ENCODE assay signal across 7 mouse cellular contexts in the genomic region with DNA sequence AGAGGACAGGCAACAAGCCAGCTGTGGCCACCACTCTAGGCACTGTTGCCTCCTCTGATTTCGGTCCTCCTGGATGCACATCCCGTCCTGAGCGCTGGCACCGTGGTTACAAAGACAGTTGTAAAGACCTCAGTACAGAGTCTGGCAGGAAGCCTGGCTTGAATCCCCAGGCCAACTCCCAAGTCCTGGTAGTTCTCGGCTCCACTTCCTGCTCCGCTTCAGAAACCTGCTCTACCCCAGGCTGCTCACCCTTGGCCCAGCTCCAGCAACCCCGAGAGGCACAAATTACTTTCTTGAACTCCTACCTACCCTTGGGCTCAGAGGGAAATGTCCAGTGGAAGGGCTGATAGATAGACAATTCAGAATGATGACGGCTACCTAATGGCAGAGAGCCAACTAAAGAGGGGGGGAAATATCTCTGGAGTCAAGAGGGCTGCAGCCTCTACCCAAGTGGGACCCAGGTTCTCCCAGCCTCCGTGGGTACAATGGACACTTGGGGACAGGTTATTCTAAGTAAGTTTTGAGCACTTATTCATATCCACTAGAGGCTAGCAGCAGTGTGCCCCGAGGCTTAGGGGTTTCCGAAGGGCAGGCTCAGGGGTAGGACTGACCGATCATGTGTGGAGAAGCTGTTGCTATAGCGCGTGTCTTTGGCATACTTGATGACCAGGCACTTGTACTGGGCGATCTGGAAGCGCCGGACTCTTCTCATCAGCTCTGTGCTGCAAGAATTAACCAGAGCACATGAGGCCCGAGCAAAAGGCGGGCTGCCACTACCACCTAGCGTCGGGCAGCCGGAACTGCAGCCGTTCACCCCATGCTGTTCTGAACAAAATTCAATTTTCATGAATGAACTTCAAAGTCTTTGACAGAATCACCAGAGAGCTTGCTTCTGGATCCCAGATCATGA. TPM values are rescaled to one million over a fixed set of nuclear protein-coding genes. Genes with fewer than 3 reads are reported as not detected.
DNase-seq lines count a peak whose midpoint lies in the region; ATAC-seq and TF ChIP-seq lines count a peak whose summit lies in the region.

No protein-coding gene starts in this region.

- WGBS in embryonic facial prominence, embryonic 11.5 days = 28% methylated on average over 23 of the region's 23 CpGs
- WGBS in kidney, adult 2 months = 2% methylated on average over 23 of the region's 23 CpGs
- 28% methylated on average over 23 of the region's 23 CpGs for WGBS in limb, embryonic 12.5 days
- WGBS in midbrain, embryonic 14.5 days = 21% methylated on average over 23 of the region's 23 CpGs

- peak; percentile 47; the same call in 1 of the 2 replicates for ATAC-seq in embryonic facial prominence, embryonic 11.5 days (replicated peaks; ENCODE audit: insufficient number of reproducible peaks, low FRiP score, low TSS enrichment, low read depth)
- ATAC-seq in limb, embryonic 12.5 days (ENCODE audit: insufficient number of reproducible peaks, insufficient read depth, low FRiP score, low TSS enrichment, low read depth) = no peak
- ATAC-seq in midbrain, embryonic 14.5 days (ENCODE audit: low FRiP score, low TSS enrichment) = peak; percentile 66; the same call in 1 of the 2 replicates

- H3K27me3 ChIP-seq in embryonic facial prominence, embryonic 11.5 days (ENCODE audit: control insufficient read depth, insufficient read depth, low read length) = no peaks in the 10 kb centered on the region
- H3K27me3 ChIP-seq in kidney, adult 2 months (replicated peaks; ENCODE audit: control insufficient read depth, insufficient read depth, low read length) = no peaks in the 10 kb centered on the region
- no peaks in the 10 kb centered on the region for H3K27me3 ChIP-seq in limb, embryonic 12.5 days
- no peaks in the 10 kb centered on the region for H3K27me3 ChIP-seq in midbrain, embryonic 14.5 days (ENCODE audit: control insufficient read depth, insufficient read depth, low read length)

- peaks cover 3% of the 10 kb centered on the region for H3K4me1 ChIP-seq in embryonic facial prominence, embryonic 11.5 days (ENCODE audit: control insufficient read depth, insufficient read depth, low read length)
- H3K4me1 ChIP-seq in kidney, adult 2 months (ENCODE audit: control insufficient read depth, insufficient read depth, low read length) = peaks cover 45% of the 10 kb centered on the region
- H3K4me1 ChIP-seq in limb, embryonic 12.5 days (replicated peaks) = peaks cover 40% of the 10 kb centered on the region
- H3K4me1 ChIP-seq in midbrain, embryonic 14.5 days (ENCODE audit: control insufficient read depth, insufficient read depth, low read length) = peaks cover 17% of the 10 kb centered on the region

- TF ChIP-seq CTCF in kidney, adult 2 months (conservative IDR thresholded peaks at IDR 0.05; ENCODE audit: insufficient read depth, insufficient read length, low read depth, low read length) = peak; percentile 93

- no peak overlapping the region; the same call in 1 of the 2 replicates for H3K27ac ChIP-seq in embryonic facial prominence, embryonic 11.5 days (replicated peaks; ENCODE audit: low read depth, low read length)
- no peak overlapping the region for H3K27ac ChIP-seq in kidney, adult 2 months (ENCODE audit: insufficient read depth, low read depth, low read length)
- peak overlapping the region; percentile 97; the same call in 1 of the 2 replicates for H3K27ac ChIP-seq in limb, embryonic 12.5 days
- no peak overlapping the region for H3K27ac ChIP-seq in midbrain, embryonic 14.5 days (replicated peaks; ENCODE audit: low read depth, low read length)

- H3K4me3 ChIP-seq in embryonic facial prominence, embryonic 11.5 days (ENCODE audit: low read depth, low read length) = peak overlapping the region; percentile 67
- H3K4me3 ChIP-seq in kidney, adult 2 months (ENCODE audit: insufficient read depth, low read depth, low read length) = no peak overlapping the region
- H3K4me3 ChIP-seq in limb, embryonic 12.5 days (replicated peaks) = peak overlapping the region; percentile 55
- peak overlapping the region; percentile 37 for H3K4me3 ChIP-seq in midbrain, embryonic 14.5 days (replicated peaks; ENCODE audit: low read depth, low read length)

- no peak for TF ChIP-seq POLR2A in kidney, adult 2 months (IDR thresholded peaks at IDR 0.05; ENCODE audit: low read depth, low read length)

- H3K9me3 ChIP-seq in embryonic facial prominence, embryonic 11.5 days (replicated peaks; ENCODE audit: control insufficient read depth, low read length) = no peaks in the 10 kb centered on the region
- no peaks in the 10 kb centered on the region for H3K9me3 ChIP-seq in limb, embryonic 12.5 days
- H3K9me3 ChIP-seq in midbrain, embryonic 14.5 days (ENCODE audit: control insufficient read depth, low read length) = no peaks in the 10 kb centered on the region

- peak; percentile 87 for DNase-seq in adrenal gland, postnatal 14 days
- peak; percentile 90 for DNase-seq in embryonic facial prominence, embryonic 11.5 days (ENCODE audit: low spot score)
- peak; percentile 98 for DNase-seq in heart, adult 11 months
- peak; percentile 89 for DNase-seq in kidney, adult 2 months
- DNase-seq in midbrain, embryonic 14.5 days = peak; percentile 91
- peak; percentile 63 to 78 for DNase-seq in spleen, adult 18-20 months

- H3K9ac ChIP-seq in embryonic facial prominence, embryonic 11.5 days (replicated peaks; ENCODE audit: low read length) = peak overlapping the region; percentile 81
- H3K9ac ChIP-seq in limb, embryonic 12.5 days (replicated peaks) = peak overlapping the region; percentile 65
- 0 out of 2 replicates have a peak overlapping the region, but pooled peaks have one; percentile 29 for H3K9ac ChIP-seq in midbrain, embryonic 14.5 days (replicated peaks; ENCODE audit: low read length)

- H3K4me2 ChIP-seq in embryonic facial prominence, embryonic 11.5 days (ENCODE audit: low read depth, low read length) = peak overlapping the region; percentile 62
- H3K4me2 ChIP-seq in limb, embryonic 12.5 days = peak overlapping the region; percentile 82
- peak overlapping the region; percentile 79 for H3K4me2 ChIP-seq in midbrain, embryonic 14.5 days (ENCODE audit: low read length)

- H3K36me3 ChIP-seq in embryonic facial prominence, embryonic 11.5 days (replicated peaks; ENCODE audit: control insufficient read depth, insufficient read depth, low read depth, low read length) = no peaks in the 10 kb centered on the region; the same call in 1 of the 2 replicates
- no peaks in the 10 kb centered on the region for H3K36me3 ChIP-seq in kidney, adult 2 months (ENCODE audit: control insufficient read depth, insufficient read depth, low read length)
- H3K36me3 ChIP-seq in limb, embryonic 12.5 days = peaks cover 48% of the 10 kb centered on the region
- H3K36me3 ChIP-seq in midbrain, embryonic 14.5 days (ENCODE audit: control insufficient read depth, insufficient read depth, low read length) = no peaks in the 10 kb centered on the region

RNA-seq across cellular contexts. Expression of a gene that starts 1.4 kb away (rescaled TPM):
- 7.5 and 16.4 TPM in 2 replicates for total RNA-seq in adrenal gland, postnatal 14 days (2021)
- 3.3 and 4.3 TPM in 2 replicates for polyA plus RNA-seq in embryonic facial prominence, embryonic 11.5 days (2014; fragmentation: Nextera tagmentation; extraction: Ambion mirVana)
- polyA plus RNA-seq in kidney, adult 2 months (2012; rRNA removed) = 85.6 and 89.7 TPM in 2 replicates
- 3.5 and 4.2 TPM in 2 replicates for polyA plus RNA-seq in limb, embryonic 12.5 days (2016; fragmentation: Nextera tagmentation; extraction: Ambion mirVana)
- polyA plus RNA-seq in midbrain, embryonic 14.5 days (2014; fragmentation: Nextera tagmentation; extraction: Ambion mirVana) = 4.1 TPM in 2 replicates

RNA-seq across cellular contexts. Expression of a gene that starts 1.6 kb away (rescaled TPM):
- 29.1 and 34.8 TPM in 2 replicates for total RNA-seq in adrenal gland, postnatal 14 days (2021)
- 127 and 132 TPM in 2 replicates for polyA plus RNA-seq in embryonic facial prominence, embryonic 11.5 days (2014; fragmentation: Nextera tagmentation; extraction: Ambion mirVana)
- polyA plus RNA-seq in kidney, adult 2 months (2012; rRNA removed) = 15.5 and 15.8 TPM in 2 replicates
- 136 and 143 TPM in 2 replicates for polyA plus RNA-seq in limb, embryonic 12.5 days (2016; fragmentation: Nextera tagmentation; extraction: Ambion mirVana)
- polyA plus RNA-seq in midbrain, embryonic 14.5 days (2014; fragmentation: Nextera tagmentation; extraction: Ambion mirVana) = 12.8 and 18.0 TPM in 2 replicates

RNA-seq across cellular contexts. Expression of a gene that starts 14.8 kb away (rescaled TPM):
- 0.83 and 0.93 TPM in 2 replicates for total RNA-seq in adrenal gland, postnatal 14 days (2021)
- polyA plus RNA-seq in embryonic facial prominence, embryonic 11.5 days (2014; fragmentation: Nextera tagmentation; extraction: Ambion mirVana) = 0.17 TPM in 1 of 2 replicates, not detected in the other
- 0.18 and 0.22 TPM in 2 replicates for polyA plus RNA-seq in kidney, adult 2 months (2012; rRNA removed)
- 0.36 and 0.58 TPM in 2 replicates for polyA plus RNA-seq in limb, embryonic 12.5 days (2016; fragmentation: Nextera tagmentation; extraction: Ambion mirVana)
- polyA plus RNA-seq in midbrain, embryonic 14.5 days (2014; fragmentation: Nextera tagmentation; extraction: Ambion mirVana) = 0.47 and 1.4 TPM in 2 replicates

RNA-seq across cellular contexts. Expression of a gene that starts 14.8 kb away (rescaled TPM):
- total RNA-seq in adrenal gland, postnatal 14 days (2021) = 62.6 and 73.8 TPM in 2 replicates
- 30.4 and 32.9 TPM in 2 replicates for polyA plus RNA-seq in embryonic facial prominence, embryonic 11.5 days (2014; fragmentation: Nextera tagmentation; extraction: Ambion mirVana)
- polyA plus RNA-seq in kidney, adult 2 months (2012; rRNA removed) = 150 and 155 TPM in 2 replicates
- 27.6 and 28.8 TPM in 2 replicates for polyA plus RNA-seq in limb, embryonic 12.5 days (2016; fragmentation: Nextera tagmentation; extraction: Ambion mirVana)
- polyA plus RNA-seq in midbrain, embryonic 14.5 days (2014; fragmentation: Nextera tagmentation; extraction: Ambion mirVana) = 8.2 and 18.9 TPM in 2 replicates

RNA-seq across cellular contexts. Expression of a gene that starts 24.7 kb away (rescaled TPM):
- total RNA-seq in adrenal gland, postnatal 14 days (2021) = 17.8 and 22.6 TPM in 2 replicates
- polyA plus RNA-seq in embryonic facial prominence, embryonic 11.5 days (2014; fragmentation: Nextera tagmentation; extraction: Ambion mirVana) = 416 and 441 TPM in 2 replicates
- polyA plus RNA-seq in kidney, adult 2 months (2012; rRNA removed) = 0.75 and 1.3 TPM in 2 replicates
- 346 and 369 TPM in 2 replicates for polyA plus RNA-seq in limb, embryonic 12.5 days (2016; fragmentation: Nextera tagmentation; extraction: Ambion mirVana)
- polyA plus RNA-seq in midbrain, embryonic 14.5 days (2014; fragmentation: Nextera tagmentation; extraction: Ambion mirVana) = 27.9 and 50.1 TPM in 2 replicates

Comparison
In these comparisons a context has a peak if more than half of its experiments do, and no peak if none do; other contexts are left out.
1. H3K9ac ChIP-seq: peak in every context shown above with its lines; median percentile 81 in embryonic facial prominence, embryonic 11.5 days; 65 in limb, embryonic 12.5 days; 29 in midbrain, embryonic 14.5 days.
2. RNA of a gene that starts 1.4 kb away (polyA plus RNA-seq): 85.6 to 89.7 TPM in kidney, adult 2 months; 3.5 to 4.2 TPM in limb, embryonic 12.5 days, 4.1 TPM in midbrain, embryonic 14.5 days and 3.3 to 4.3 TPM in embryonic facial prominence, embryonic 11.5 days; every median in the first group is over 10 times any median in the second.
3. Peak in every context shown above with its lines, with median percentiles within 50 percentile points of each other: DNase-seq and H3K4me2 ChIP-seq.